Mouse (Mus musculus): ENCODE data around the gene Vangl1.

DNA sequence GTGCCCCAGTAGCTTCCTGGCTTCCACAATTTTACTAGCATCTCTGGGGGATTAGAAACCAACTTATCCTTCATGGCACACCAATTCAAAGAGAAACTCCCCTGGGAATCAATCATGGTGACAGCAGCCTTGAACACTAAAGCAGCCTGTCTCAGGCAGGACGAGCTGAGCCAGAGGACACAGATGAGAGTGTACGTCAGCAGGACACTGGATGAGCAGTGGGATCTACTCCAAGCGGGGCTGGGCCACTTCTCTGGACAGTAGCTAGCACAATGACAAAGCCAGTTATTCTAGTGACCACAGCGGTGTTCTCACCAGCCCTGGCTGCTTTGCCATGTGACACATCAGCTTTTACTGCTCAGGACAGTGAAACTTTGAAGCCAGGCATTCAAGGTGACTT lies 23.3 kb downstream of the Vangl1 start:
- TF ChIP-seq CTCF (IDR thresholded peaks at IDR 0.05; ENCODE audit: extremely low read depth, insufficient read length, insufficient replicate concordance, low read depth, low read length) (no peak), POLR2A (IDR thresholded peaks at IDR 0.05; ENCODE audit: low read depth, low read length) (no peak)
